Mouse (Mus musculus): ENCODE results near the gene Drd3.
A peak's percentile ranks its signal among the peaks of the same experiment; 100 is the strongest.

Gene Drd3

GRCm38 (mm10) chr16:43753751-43754150 lies at the start of gene Drd3:
Gene Drd3, plus strand, starts transcription at chr16:43754026.
- DNase-seq: no peak

- no peak for DNase-seq
Measured at GRCm38 (mm10) chr16:43708335-43709061, 45.3 kb upstream of the Drd3 start.

GRCm38 (mm10) chr16:43709062-43709413 lies 44.8 kb upstream of the Drd3 start:
- DNase-seq: peak in 1 of 2 experiments; percentile 35

- DNase-seq: peak in 1 of 2 experiments; percentile 39
Measured at GRCm38 (mm10) chr16:43709432-43710133, 44.2 kb upstream of the Drd3 start.

GRCm38 (mm10) chr16:43710134-43710475 lies 43.7 kb upstream of the Drd3 start:
- DNase-seq: no peak

- no peak for DNase-seq
Measured at GRCm38 (mm10) chr16:43710651-43711050, 43.2 kb upstream of the Drd3 start.

GRCm38 (mm10) chr16:43711361-43711760 lies 42.5 kb upstream of the Drd3 start:
- no peak for DNase-seq

- no peak for DNase-seq
Measured at GRCm38 (mm10) chr16:43724444-43724843, 29.4 kb upstream of the Drd3 start.

- DNase-seq: no peak
Measured at GRCm38 (mm10) chr16:43729506-43730221, 24.2 kb upstream of the Drd3 start.

GRCm38 (mm10) chr16:43730281-43730680 lies 23.5 kb upstream of the Drd3 start:
- no peak for DNase-seq

- no peak for DNase-seq
Measured at GRCm38 (mm10) chr16:43732496-43732895, 21.3 kb upstream of the Drd3 start.

GRCm38 (mm10) chr16:43732900-43733299 lies 20.9 kb upstream of the Drd3 start:
- no peak for DNase-seq

- no peak for DNase-seq
Measured at GRCm38 (mm10) chr16:43737933-43738332, 15.9 kb upstream of the Drd3 start.

- DNase-seq: no peak
Measured at GRCm38 (mm10) chr16:43740936-43741335, 12.9 kb upstream of the Drd3 start.

- DNase-seq: peak in 1 of 2 experiments; percentile 7
Measured at GRCm38 (mm10) chr16:43748424-43748823, 5.4 kb upstream of the Drd3 start.

GRCm38 (mm10) chr16:43752900-43753299 lies 926 bp upstream of the Drd3 start:
- DNase-seq: no peak

GRCm38 (mm10) chr16:43772358-43772757 lies 18.5 kb downstream of the Drd3 start:
- DNase-seq: no peak

GRCm38 (mm10) chr16:43772766-43773165 lies 18.9 kb downstream of the Drd3 start:
- DNase-seq: no peak

GRCm38 (mm10) chr16:43773506-43773905 lies 19.7 kb downstream of the Drd3 start:
- no peak for DNase-seq

GRCm38 (mm10) chr16:43776886-43777285 lies 23.1 kb downstream of the Drd3 start:
- DNase-seq: no peak

- no peak for DNase-seq
Measured at GRCm38 (mm10) chr16:43799541-43799940, 45.7 kb downstream of the Drd3 start.

- DNase-seq: no peak
Measured at GRCm38 (mm10) chr16:43800119-43800721, 46.4 kb downstream of the Drd3 start.

GRCm38 (mm10) chr16:43801137-43801536 lies 47.3 kb downstream of the Drd3 start:
- DNase-seq: no peak
